Mouse (Mus musculus) liver, embryonic 14.5 days (tissue): Measurements from ENCODE around the gene Hdac9. TPM values are rescaled to one million over a fixed set of nuclear protein-coding genes. Genes with fewer than 3 reads are reported as not detected.

ENCODE experiments used
- ATAC-seq: fragments of 200-750 bp; cut with Nextera tagmentation; 2 replicates; pipeline ENCODE4 v1.8.0; 2017; ENCODE audit warnings: moderate number of reproducible peaks, mild to moderate bottlenecking, moderate library complexity; ENCODE audit not compliant: insufficient read depth
- DNase-seq, 3 experiments: peaks; one replicate each; pipeline ENCODE4 v3.0.0-alpha.2; 2012 to 2013; ENCODE audit warnings: low read depth in 3 of 3, low spot score in 3 of 3
- H3K27ac ChIP-seq: fragments of 300-500 bp; sonication (generic); 2 replicates; pipeline ENCODE4 v1.5.1; 2014; ENCODE audit warnings: moderate library complexity, mild to moderate bottlenecking, control low read depth, inconsistent platforms
- H3K27me3 ChIP-seq: fragments of 300-500 bp; sonication (generic); 2 replicates; pipeline ENCODE4 v1.6.1; 2014; ENCODE audit warnings: mild to moderate bottlenecking, low read length, moderate library complexity; ENCODE audit not compliant: control insufficient read depth, insufficient read depth
- H3K36me3 ChIP-seq: fragments of 300-500 bp; sonication (generic); replicated peaks from 2 replicates; pipeline ENCODE4 v1.6.1; 2014; ENCODE audit warnings: low read depth; ENCODE audit not compliant: control insufficient read depth, insufficient read depth
- H3K4me1 ChIP-seq, 2 experiments: fragments of 200-500 bp in 1 of 2; fragments of 300-500 bp in 1 of 2; sonication (generic) in 1 of 2; replicated peaks; 2 replicates each; pipeline ENCODE4 v1.6.1; 2012 to 2014; ENCODE audit warnings: antibody characterized with exemption in 1 of 2, inconsistent platforms in 1 of 2, low read length in 1 of 2; ENCODE audit not compliant: control insufficient read depth in 2 of 2, insufficient read depth in 2 of 2
- H3K4me2 ChIP-seq: fragments of 300-500 bp; sonication (generic); 2 replicates; pipeline ENCODE4 v1.6.1; 2014; ENCODE audit warnings: low read depth, mild to moderate bottlenecking, control low read depth, moderate library complexity
- H3K4me3 ChIP-seq, 2 experiments: fragments of 200-500 bp in 1 of 2; fragments of 300-500 bp in 1 of 2; sonication (generic) in 1 of 2; 2 replicates each; pipeline ENCODE4 v1.5.1; 2012 to 2014; ENCODE audit warnings: low read depth in 2 of 2, low read length in 2 of 2, mild to moderate bottlenecking in 2 of 2, control low read depth in 1 of 2, inconsistent platforms in 1 of 2, moderate library complexity in 1 of 2; ENCODE audit not compliant: insufficient read depth in 1 of 2
- H3K9ac ChIP-seq: fragments of 300-500 bp; sonication (generic); replicated peaks from 2 replicates; pipeline ENCODE4 v1.6.1; 2014; ENCODE audit warnings: mild to moderate bottlenecking, control low read depth, moderate library complexity
- H3K9me3 ChIP-seq: fragments of 300-500 bp; sonication (generic); 2 replicates; pipeline ENCODE4 v1.6.1; 2016; ENCODE audit warnings: low read length, mixed read lengths; ENCODE audit not compliant: control insufficient read depth
- CTCF ChIP-seq: IDR thresholded peaks from 2 replicates; pipeline ENCODE4 v1.5.1; 2016; ENCODE audit warnings: antibody characterized with exemption, low read depth, control low read depth
- EP300 ChIP-seq: IDR thresholded peaks from 2 replicates; pipeline ENCODE4 v1.6.1; 2016; ENCODE audit warnings: antibody characterized with exemption, low read depth
- WGBS: fragments of 180-500 bp; shearing (Covaris S2); extraction: QIAGEN DNeasy Blood & Tissue Kit; methylation state at CpG from one replicate; pipeline ENCODE4 v1.1.7; 2014; ENCODE audit not compliant: insufficient replicate concordance; 5-methylcytosine and 5-hydroxymethylcytosine counted together
- polyA plus RNA-seq, 2 experiments: library from polyadenylated mRNA; depleted of rRNA in 1 of 2; stranded (reverse) in 1 of 2; unstranded in 1 of 2; fragments of >200 nt; fragmentation: Nextera tagmentation in 1 of 2; extraction: Ambion mirVana in 1 of 2; gene quantifications; 2 replicates each; pipeline versions ENCODE4 v1.2.1 to v1.2.3; 2012 to 2014

Gene Hdac9
- polyA plus RNA-seq, 2 experiments, result 1.3 to 1.4 TPM

- Histone ChIP-seq H3K9ac (no peak overlapping the region), H3K27ac (no peak overlapping the region), H3K36me3 (no peaks in the 10 kb centered on the region), H3K27me3 (no peaks in the 10 kb centered on the region), H3K4me2 (no peak overlapping the region), H3K4me3 (no peak overlapping the region), H3K9me3 (no peaks in the 10 kb centered on the region), H3K4me1 (no peaks in the 10 kb centered on the region)
- TF ChIP-seq EP300 (no peak), CTCF (no peak)
- ATAC-seq (no peak), DNase-seq (no peak)
- 56% methylated on average over 9 of the region's 9 CpGs for WGBS
These were observed 417.9 kb downstream of the Hdac9 start for GRCm38 (mm10) chr12:34498751-34499626.

- no peaks in the 10 kb centered on the region for H3K27me3 ChIP-seq
- no peaks in the 10 kb centered on the region for H3K4me1 ChIP-seq
- no peak for ATAC-seq
- DNase-seq, result no peak
- H3K9me3 ChIP-seq, result no peaks in the 10 kb centered on the region
- H3K4me3 ChIP-seq, result no peak overlapping the region
- no peak overlapping the region for H3K9ac ChIP-seq
- no peak overlapping the region for H3K27ac ChIP-seq
- no peak overlapping the region for H3K4me2 ChIP-seq
- TF ChIP-seq CTCF (no peak), EP300 (no peak)
- WGBS, result 64% methylated on average over 8 of the region's 8 CpGs
- no peaks in the 10 kb centered on the region for H3K36me3 ChIP-seq
These were observed 418.6 kb downstream of the Hdac9 start for GRCm38 (mm10) chr12:34498331-34498730.

- Histone ChIP-seq H3K9me3 (no peaks in the 10 kb centered on the region), H3K27me3 (no peaks in the 10 kb centered on the region), H3K4me3 (no peak overlapping the region), H3K4me1 (no peaks in the 10 kb centered on the region), H3K36me3 (no peaks in the 10 kb centered on the region), H3K9ac (no peak overlapping the region), H3K27ac (no peak overlapping the region), H3K4me2 (no peak overlapping the region)
- ATAC-seq, result no peak
- WGBS, result 72% methylated on average over 3 of the region's 3 CpGs
- TF ChIP-seq CTCF, result no peak
- TF ChIP-seq EP300, result no peak
- DNase-seq, result no peak
These were observed 419.2 kb downstream of the Hdac9 start for GRCm38 (mm10) chr12:34497702-34498101.

GRCm38 (mm10) chr12:34495940-34496339 lies 421.0 kb downstream of the Hdac9 start:
- no peaks in the 10 kb centered on the region for H3K4me1 ChIP-seq
- H3K4me2 ChIP-seq, result no peak overlapping the region
- H3K27me3 ChIP-seq, result no peaks in the 10 kb centered on the region
- H3K4me3 ChIP-seq, result no peak overlapping the region
- no peak overlapping the region for H3K27ac ChIP-seq
- ATAC-seq (no peak), DNase-seq (no peak)
- H3K9me3 ChIP-seq, result no peaks in the 10 kb centered on the region
- WGBS, result 42% methylated on average over 3 of the region's 3 CpGs
- H3K36me3 ChIP-seq, result no peaks in the 10 kb centered on the region
- no peak overlapping the region for H3K9ac ChIP-seq
- TF ChIP-seq CTCF (no peak), EP300 (no peak)

- Histone ChIP-seq H3K4me1 (no peaks in the 10 kb centered on the region), H3K27ac (no peak overlapping the region), H3K9me3 (no peaks in the 10 kb centered on the region), H3K4me2 (no peak overlapping the region), H3K9ac (no peak overlapping the region), H3K4me3 (no peak overlapping the region), H3K36me3 (no peaks in the 10 kb centered on the region), H3K27me3 (no peaks in the 10 kb centered on the region)
- ATAC-seq (no peak), DNase-seq (no peak)
- TF ChIP-seq CTCF, result no peak
- no peak for TF ChIP-seq EP300
These were observed 427.3 kb downstream of the Hdac9 start for GRCm38 (mm10) chr12:34489629-34490028.
